Comparison of ENCODE assay signal across 10 mouse cellular contexts in the genomic region with DNA sequence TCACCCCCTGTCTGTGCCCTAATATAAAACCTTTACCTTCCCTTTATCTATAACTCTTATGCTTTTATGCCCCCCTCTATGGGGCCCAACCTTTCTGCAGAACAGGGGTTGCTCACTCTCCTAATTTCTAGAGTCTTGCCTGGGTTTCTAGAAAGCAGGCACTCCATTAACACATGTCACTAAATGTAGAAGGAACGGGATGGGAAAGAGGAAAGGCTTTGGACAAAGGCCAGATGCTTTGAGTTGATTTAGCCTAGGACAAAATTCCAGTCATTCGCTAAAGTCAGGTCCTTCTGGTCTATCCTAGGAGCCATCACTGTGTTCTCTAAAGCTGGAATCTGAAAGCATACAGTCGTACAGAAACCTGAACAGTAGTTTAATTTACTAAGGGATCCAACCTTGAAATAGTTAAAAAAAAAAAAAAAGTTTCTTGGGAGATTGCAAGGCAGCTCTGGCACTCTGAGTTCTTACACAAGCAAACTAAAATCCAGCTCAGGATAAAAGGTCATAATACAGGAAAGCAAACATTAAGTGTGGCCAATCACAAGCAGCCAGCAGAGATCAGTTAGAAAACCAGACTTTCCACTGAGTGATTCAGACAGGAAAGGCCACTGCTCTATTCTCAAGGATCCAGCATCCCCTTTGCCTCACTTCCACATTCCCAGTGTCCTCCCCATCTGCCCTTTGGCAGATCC.
DNase-seq lines count a peak whose midpoint lies in the region; ATAC-seq and TF ChIP-seq lines count a peak whose summit lies in the region.
"Had no signal": no experiment of that assay in that cellular context is flagged by ENCODE, and none has a peak within 500 bp of the region (broad histone marks: within the 10 kb centered on the region; RNA-seq: fewer than 3 reads in every experiment).

No protein-coding gene starts in this region.

- peak; percentile 38 for DNase-seq in kidney, adult 2 months
- DNase-seq in kidney, adult 18-20 months, result no peak
- peak; percentile 33 for DNase-seq in fibroblast of lung, adult 2 months (ENCODE audit: low read depth)
- peak; percentile 6 to 23 for DNase-seq in lung, postnatal 4 days
- DNase-seq in thymus, postnatal 10 days (ENCODE audit: low spot score in 2 of 2), result no peak
- no peak for DNase-seq in left cerebral cortex, adult 8-10 months (ENCODE audit: low spot score in 2 of 2)

- H3K4me2 ChIP-seq in intestine, embryonic 16.5 days (ENCODE audit: low read depth, low read length), result no peak overlapping the region

- H3K9ac ChIP-seq in intestine, embryonic 16.5 days (ENCODE audit: low read depth, low read length), result no peak overlapping the region

- peaks cover 4% of the 10 kb centered on the region; the same call in 1 of the 2 replicates for H3K4me1 ChIP-seq in kidney, adult 2 months (ENCODE audit: control insufficient read depth, insufficient read depth, low read length)
- H3K4me1 ChIP-seq in intestine, embryonic 16.5 days (ENCODE audit: control insufficient read depth, insufficient read depth, low read length), result peaks cover 9% of the 10 kb centered on the region

- peak overlapping the region; percentile 55; the same call in 1 of the 2 replicates for H3K27ac ChIP-seq in kidney, adult 2 months (ENCODE audit: insufficient read depth, low read depth, low read length)
- 0 out of 2 replicates have a peak overlapping the region, but pooled peaks have one; percentile 40 for H3K27ac ChIP-seq in intestine, embryonic 16.5 days (ENCODE audit: low read length)
- H3K27ac ChIP-seq: left cerebral cortex, adult 2 months had no signal

- no peaks in the 10 kb centered on the region for H3K27me3 ChIP-seq in kidney, adult 2 months (replicated peaks; ENCODE audit: control insufficient read depth, insufficient read depth, low read length)
- no peaks in the 10 kb centered on the region for H3K27me3 ChIP-seq in intestine, embryonic 16.5 days (replicated peaks; ENCODE audit: control insufficient read depth, insufficient read depth, low read length)

- no peaks in the 10 kb centered on the region for H3K9me3 ChIP-seq in intestine, embryonic 16.5 days (ENCODE audit: control insufficient read depth, low read length)
- H3K9me3 ChIP-seq: megakaryocyte, embryonic 14.5 days had no signal

- WGBS in kidney, adult 2 months, result 30% methylated on average over 3 of the region's 3 CpGs
- WGBS in intestine, embryonic 16.5 days, result 41% methylated on average over 3 of the region's 3 CpGs

- ATAC-seq in intestine, embryonic 16.5 days, result peak; percentile 79
- ATAC-seq in granulocyte monocyte progenitor cell, adult 5-6 weeks (replicated peaks; ENCODE audit: poor library complexity, severe bottlenecking), result no peak

- H3K4me3 ChIP-seq in kidney, adult 2 months (ENCODE audit: insufficient read depth, low read depth, low read length), result no peak overlapping the region
- H3K4me3 ChIP-seq in intestine, embryonic 16.5 days (ENCODE audit: low read length), result no peak overlapping the region
- H3K4me3 ChIP-seq: left cerebral cortex, adult 2 months; megakaryocyte, embryonic 14.5 days had no signal

- no peaks in the 10 kb centered on the region; the same call in 1 of the 2 replicates for H3K36me3 ChIP-seq in kidney, adult 2 months (ENCODE audit: control insufficient read depth, insufficient read depth, low read length)
- H3K36me3 ChIP-seq in intestine, embryonic 16.5 days (ENCODE audit: control insufficient read depth, insufficient read depth, low read length), result no peaks in the 10 kb centered on the region

- no peak for TF ChIP-seq POLR2A in kidney, adult 2 months (IDR thresholded peaks at IDR 0.05; ENCODE audit: low read depth, low read length)

- TF ChIP-seq CTCF in kidney, adult 2 months (conservative IDR thresholded peaks at IDR 0.05; ENCODE audit: insufficient read depth, insufficient read length, low read depth, low read length), result no peak

Comparison
In these comparisons a context has a peak if more than half of its experiments do, and no peak if none do; other contexts are left out.
1. DNase-seq: peak in kidney, adult 2 months (single experiment), fibroblast of lung, adult 2 months (single experiment) and lung, postnatal 4 days (2 of 2); none in kidney, adult 18-20 months (single experiment), thymus, postnatal 10 days (0 of 2) and left cerebral cortex, adult 8-10 months (0 of 2).